Mouse (Mus musculus): ENCODE data around the gene Miga1.

Gene Miga1

GRCm38 (mm10) chr3:152339862-152340557 is at the start of gene Miga1:
TSS of gene Miga1 (minus strand) at chr3:152340407.
- H3K4me1 ChIP-seq (replicated peaks; ENCODE audit: low read depth, low read length), result peaks cover 66% of the 10 kb centered on the region
- TF ChIP-seq CTCF (conservative IDR thresholded peaks at IDR 0.05; ENCODE audit: low read length), result no peak
- no peak for TF ChIP-seq POU5F1 (IDR thresholded peaks at IDR 0.05; ENCODE audit: borderline replicate concordance, low read length)
- no peak for TF ChIP-seq NANOG (IDR thresholded peaks at IDR 0.05; ENCODE audit: borderline replicate concordance, low read length)
- H3K27me3 ChIP-seq (ENCODE audit: insufficient read depth, low read length), result no peaks in the 10 kb centered on the region
- peak within 1 kb of the TSS; percentile 86 for H3K4me3 ChIP-seq (replicated peaks; ENCODE audit: low read length)
- peaks cover 35% of the 10 kb centered on the region for H3K36me3 ChIP-seq (ENCODE audit: insufficient read depth, low read length)
- no peaks in the 10 kb centered on the region for H3K9me3 ChIP-seq (ENCODE audit: low read length)

GRCm38 (mm10) chr3:152384106-152384505 is 43.9 kb upstream of the Miga1 start:
- Histone ChIP-seq H3K9me3 (ENCODE audit: low read length) (no peaks in the 10 kb centered on the region), H3K4me1 (replicated peaks; ENCODE audit: low read depth, low read length) (peaks cover 11% of the 10 kb centered on the region), H3K27me3 (ENCODE audit: insufficient read depth, low read length) (no peaks in the 10 kb centered on the region), H3K4me3 (replicated peaks; ENCODE audit: low read length) (no peak overlapping the region), H3K36me3 (ENCODE audit: insufficient read depth, low read length) (peaks cover 62% of the 10 kb centered on the region)
- no peak for TF ChIP-seq POU5F1 (IDR thresholded peaks at IDR 0.05; ENCODE audit: borderline replicate concordance, low read length)
- TF ChIP-seq CTCF (conservative IDR thresholded peaks at IDR 0.05; ENCODE audit: low read length), result no peak
- TF ChIP-seq NANOG (IDR thresholded peaks at IDR 0.05; ENCODE audit: borderline replicate concordance, low read length), result no peak

- no peak for TF ChIP-seq NANOG (IDR thresholded peaks at IDR 0.05; ENCODE audit: borderline replicate concordance, low read length)
- no peak for TF ChIP-seq POU5F1 (IDR thresholded peaks at IDR 0.05; ENCODE audit: borderline replicate concordance, low read length)
- no peak for TF ChIP-seq CTCF (conservative IDR thresholded peaks at IDR 0.05; ENCODE audit: low read length)
- no peaks in the 10 kb centered on the region for H3K9me3 ChIP-seq (ENCODE audit: low read length)
- H3K27me3 ChIP-seq (ENCODE audit: insufficient read depth, low read length), result no peaks in the 10 kb centered on the region
- no peaks in the 10 kb centered on the region for H3K4me1 ChIP-seq (replicated peaks; ENCODE audit: low read depth, low read length)
- H3K4me3 ChIP-seq (replicated peaks; ENCODE audit: low read length), result no peak overlapping the region
- peaks cover 88% of the 10 kb centered on the region for H3K36me3 ChIP-seq (ENCODE audit: insufficient read depth, low read length)
Measured at GRCm38 (mm10) chr3:152376063-152376462, 35.9 kb upstream of the Miga1 start.

GRCm38 (mm10) chr3:152364181-152364580 is 24.0 kb upstream of the Miga1 start:
- Histone ChIP-seq H3K9me3 (ENCODE audit: low read length) (no peaks in the 10 kb centered on the region), H3K36me3 (ENCODE audit: insufficient read depth, low read length) (peaks cover 87% of the 10 kb centered on the region), H3K27me3 (ENCODE audit: insufficient read depth, low read length) (no peaks in the 10 kb centered on the region), H3K4me3 (replicated peaks; ENCODE audit: low read length) (no peak overlapping the region), H3K4me1 (replicated peaks; ENCODE audit: low read depth, low read length) (peaks cover 5% of the 10 kb centered on the region)
- TF ChIP-seq POU5F1 (IDR thresholded peaks at IDR 0.05; ENCODE audit: borderline replicate concordance, low read length) (no peak), NANOG (IDR thresholded peaks at IDR 0.05; ENCODE audit: borderline replicate concordance, low read length) (no peak), CTCF (conservative IDR thresholded peaks at IDR 0.05; ENCODE audit: low read length) (no peak)

GRCm38 (mm10) chr3:152359151-152359550 is 18.9 kb upstream of the Miga1 start:
- Histone ChIP-seq H3K36me3 (ENCODE audit: insufficient read depth, low read length) (peaks cover 50% of the 10 kb centered on the region), H3K4me3 (replicated peaks; ENCODE audit: low read length) (no peak overlapping the region), H3K9me3 (ENCODE audit: low read length) (no peaks in the 10 kb centered on the region), H3K27me3 (ENCODE audit: insufficient read depth, low read length) (no peaks in the 10 kb centered on the region), H3K4me1 (replicated peaks; ENCODE audit: low read depth, low read length) (peaks cover 21% of the 10 kb centered on the region)
- no peak for TF ChIP-seq CTCF (conservative IDR thresholded peaks at IDR 0.05; ENCODE audit: low read length)

- TF ChIP-seq POU5F1 (IDR thresholded peaks at IDR 0.05; ENCODE audit: borderline replicate concordance, low read length) (no peak), CTCF (conservative IDR thresholded peaks at IDR 0.05; ENCODE audit: low read length) (no peak), NANOG (IDR thresholded peaks at IDR 0.05; ENCODE audit: borderline replicate concordance, low read length) (no peak)
- no peak overlapping the region for H3K4me3 ChIP-seq (replicated peaks; ENCODE audit: low read length)
- H3K36me3 ChIP-seq (ENCODE audit: insufficient read depth, low read length), result peaks cover 28% of the 10 kb centered on the region
- H3K9me3 ChIP-seq (ENCODE audit: low read length), result no peaks in the 10 kb centered on the region
- H3K4me1 ChIP-seq (replicated peaks; ENCODE audit: low read depth, low read length), result peaks cover 16% of the 10 kb centered on the region
- no peaks in the 10 kb centered on the region for H3K27me3 ChIP-seq (ENCODE audit: insufficient read depth, low read length)
Measured at GRCm38 (mm10) chr3:152356751-152357150, 16.5 kb upstream of the Miga1 start.

- Histone ChIP-seq H3K27me3 (ENCODE audit: insufficient read depth, low read length) (no peaks in the 10 kb centered on the region), H3K4me3 (replicated peaks; ENCODE audit: low read length) (no peak overlapping the region), H3K4me1 (replicated peaks; ENCODE audit: low read depth, low read length) (peaks cover 27% of the 10 kb centered on the region), H3K9me3 (ENCODE audit: low read length) (no peaks in the 10 kb centered on the region), H3K36me3 (ENCODE audit: insufficient read depth, low read length) (peaks cover 17% of the 10 kb centered on the region)
- TF ChIP-seq CTCF (conservative IDR thresholded peaks at IDR 0.05; ENCODE audit: low read length) (no peak), NANOG (IDR thresholded peaks at IDR 0.05; ENCODE audit: borderline replicate concordance, low read length) (no peak), POU5F1 (IDR thresholded peaks at IDR 0.05; ENCODE audit: borderline replicate concordance, low read length) (no peak)
Measured at GRCm38 (mm10) chr3:152355361-152355760, 15.2 kb upstream of the Miga1 start.

- Histone ChIP-seq H3K4me1 (replicated peaks; ENCODE audit: low read depth, low read length) (peaks cover 38% of the 10 kb centered on the region), H3K4me3 (replicated peaks; ENCODE audit: low read length) (no peak overlapping the region), H3K9me3 (ENCODE audit: low read length) (no peaks in the 10 kb centered on the region), H3K36me3 (ENCODE audit: insufficient read depth, low read length) (peaks cover 9% of the 10 kb centered on the region), H3K27me3 (ENCODE audit: insufficient read depth, low read length) (no peaks in the 10 kb centered on the region)
- no peak for TF ChIP-seq CTCF (conservative IDR thresholded peaks at IDR 0.05; ENCODE audit: low read length)
- TF ChIP-seq NANOG (IDR thresholded peaks at IDR 0.05; ENCODE audit: borderline replicate concordance, low read length), result no peak
- no peak for TF ChIP-seq POU5F1 (IDR thresholded peaks at IDR 0.05; ENCODE audit: borderline replicate concordance, low read length)
Measured at GRCm38 (mm10) chr3:152353434-152354177, 13.4 kb upstream of the Miga1 start.

All from E14TG2a.4 (cell line).